Mouse (Mus musculus) inflammation-experienced regulatory T-cells, adult 6 months (primary cell): ENCODE measurements at regions not wholly inside any gene's neighbourhood (a gene's known extent, or its start where the extent isn't known, plus 50 kb on each side); places are given as distances from the start of the nearest gene placed in this dataset.

ENCODE experiments used
- ATAC-seq: one replicate; pipeline ENCODE4 v1.8.0; 2017

- ATAC-seq = no peak
Observed at GRCm38 (mm10) chr10:68842023-68842735, 118.7 kb downstream of the Tmem26 start.

GRCm38 (mm10) chr10:68844066-68844465, 120.6 kb downstream of the Tmem26 start:
- ATAC-seq = peak; percentile 60

- peak; percentile 54 for ATAC-seq
Observed at GRCm38 (mm10) chr10:68844596-68844995, 121.2 kb downstream of the Tmem26 start.

GRCm38 (mm10) chr10:68851153-68851552, 127.7 kb downstream of the Tmem26 start:
- no peak for ATAC-seq

- no peak for ATAC-seq
Observed at GRCm38 (mm10) chr10:68855934-68856891, 132.8 kb downstream of the Tmem26 start.

GRCm38 (mm10) chr10:68864606-68865378, 141.3 kb downstream of the Tmem26 start:
- ATAC-seq = no peak

GRCm38 (mm10) chr10:68865776-68866175, 142.3 kb downstream of the Tmem26 start:
- ATAC-seq = no peak

- ATAC-seq = no peak
Observed at GRCm38 (mm10) chr10:68867361-68867760, 143.9 kb downstream of the Tmem26 start.

- no peak for ATAC-seq
Observed at GRCm38 (mm10) chr10:68872102-68872501, 148.7 kb downstream of the Tmem26 start.

- no peak for ATAC-seq
Observed at GRCm38 (mm10) chr10:68875641-68876040, 152.2 kb downstream of the Tmem26 start.

- ATAC-seq = no peak
Observed at GRCm38 (mm10) chr10:68893100-68893841, 169.8 kb downstream of the Tmem26 start.

- no peak for ATAC-seq
Observed at GRCm38 (mm10) chr10:68894121-68894520, 170.7 kb downstream of the Tmem26 start.

- no peak for ATAC-seq
Observed at GRCm38 (mm10) chr10:68897524-68897923, 174.1 kb downstream of the Tmem26 start.

GRCm38 (mm10) chr10:68901168-68901567, 177.7 kb downstream of the Tmem26 start:
- peak; percentile 75 for ATAC-seq

- peak; percentile 53 for ATAC-seq
Observed at GRCm38 (mm10) chr10:68902670-68903069, 179.2 kb downstream of the Tmem26 start.

- ATAC-seq = no peak
Observed at GRCm38 (mm10) chr10:68904337-68904736, 180.9 kb downstream of the Tmem26 start.

GRCm38 (mm10) chr10:68908236-68908635, 184.8 kb downstream of the Tmem26 start:
- peak; percentile 74 for ATAC-seq

GRCm38 (mm10) chr10:68909018-68909417, 185.6 kb downstream of the Tmem26 start:
- ATAC-seq = no peak

- ATAC-seq = peak; percentile 50
Observed at GRCm38 (mm10) chr10:68916147-68916546, 192.7 kb downstream of the Tmem26 start.

GRCm38 (mm10) chr10:68935843-68936242, 212.4 kb downstream of the Tmem26 start:
- ATAC-seq = no peak

- no peak for ATAC-seq
Observed at GRCm38 (mm10) chr10:68943239-68943638, 208.0 kb upstream of the Rhobtb1 start.

GRCm38 (mm10) chr10:68956539-68956938, 194.7 kb upstream of the Rhobtb1 start:
- ATAC-seq = no peak
